Mouse (Mus musculus) MEL (cell line): ENCODE results near the gene Samd8.

Experiments used
- ETS1 ChIP-seq: IDR thresholded peaks from 2 replicates; pipeline ENCODE4 v1.6.1; 2012; ENCODE audit warnings: low read depth, mild to moderate bottlenecking, inconsistent platforms, low read length, improper control_type of control experiment, moderate library complexity
- POLR2A ChIP-seq, 2 experiments: IDR thresholded peaks; 2 replicates each; pipeline ENCODE4 v1.6.1; 2011 to 2012; ENCODE audit warnings: low read length in 2 of 2, mild to moderate bottlenecking in 2 of 2, control low read depth in 1 of 2, improper control_type of control experiment in 1 of 2, low read depth in 1 of 2, moderate library complexity in 1 of 2; ENCODE audit not compliant: control insufficient read depth in 1 of 2, insufficient read depth in 1 of 2, poor library complexity in 1 of 2
- TCF12 ChIP-seq: IDR thresholded peaks from 2 replicates; pipeline ENCODE4 v1.6.1; 2014; ENCODE audit warnings: low read depth, mild to moderate bottlenecking, inconsistent platforms, low read length, improper control_type of control experiment, moderate library complexity

- TF ChIP-seq POLR2A (IDR thresholded peaks at IDR 0.05; ENCODE audit: control insufficient read depth in 1 of 2, insufficient read depth in 1 of 2, low read depth in 1 of 2, low read length in 2 of 2, poor library complexity in 1 of 2), result no peak
- TF ChIP-seq ETS1, result no peak
- TF ChIP-seq TCF12, result no peak
Observed at GRCm38 (mm10) chr14:21764646-21765045, 14.3 kb downstream of the Samd8 start.
